18 mouse cellular contexts compared by ENCODE assay signal in the genomic region with DNA sequence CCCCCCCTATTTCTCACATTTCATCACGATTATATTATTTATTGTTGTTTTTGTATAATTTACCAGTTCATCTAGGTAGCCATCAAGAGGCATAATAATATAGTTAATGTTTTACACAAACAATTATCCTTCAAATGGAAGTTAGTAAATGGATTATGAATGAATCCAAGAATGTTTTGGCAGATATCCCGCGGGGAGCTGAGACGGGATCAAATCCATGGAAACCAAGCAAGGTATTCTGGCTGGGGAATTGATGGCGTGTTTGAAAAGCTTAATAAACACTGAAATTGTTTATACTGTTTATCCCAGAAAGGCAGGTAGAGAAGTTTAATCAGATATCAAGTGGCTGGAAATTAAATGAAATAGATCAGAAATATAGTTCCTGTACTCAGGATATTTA.
"Had no signal": no experiment of that assay in that cellular context is flagged by ENCODE, and none has a peak within 500 bp of the region (broad histone marks: within the 10 kb centered on the region; RNA-seq: fewer than 3 reads in every experiment).

No protein-coding gene starts in this region.

- H3K4me3 ChIP-seq: lung, embryonic 15.5 days; megakaryocyte, embryonic 14.5 days; midbrain, embryonic 12.5 days; neural tube, embryonic 12.5 days; stomach, embryonic 15.5 days had no signal

- H3K27me3 ChIP-seq: lung, embryonic 15.5 days; neural tube, embryonic 12.5 days; stomach, embryonic 15.5 days had no signal

- H3K9ac ChIP-seq: liver, postnatal 0 days; lung, embryonic 15.5 days; midbrain, embryonic 12.5 days; neural tube, embryonic 12.5 days; stomach, embryonic 15.5 days had no signal

- ATAC-seq: liver, postnatal 0 days; lung, postnatal 0 days; midbrain, embryonic 16.5 days had no signal

- H3K36me3 ChIP-seq: lung, embryonic 15.5 days; midbrain, embryonic 12.5 days; neural tube, embryonic 12.5 days; stomach, embryonic 15.5 days had no signal

- H3K4me2 ChIP-seq: lung, embryonic 15.5 days; midbrain, embryonic 12.5 days; neural tube, embryonic 12.5 days; stomach, embryonic 15.5 days had no signal

- DNase-seq: liver, postnatal 0 days; lung, adult 2 months; lung, postnatal 14 days; lung, postnatal 36 days; midbrain, embryonic 14.5 days; right cerebral cortex, postnatal 14 days; thymus, adult 2 months; thymus, postnatal 25 days; thymus, postnatal 4 days had no signal

- H3K27ac ChIP-seq: lung, embryonic 15.5 days; macrophage; midbrain, embryonic 12.5 days; neural tube, embryonic 12.5 days; stomach, embryonic 15.5 days; stomach, postnatal 0 days had no signal

- H3K9me3 ChIP-seq: lung, embryonic 15.5 days; midbrain, embryonic 12.5 days; neural tube, embryonic 12.5 days; stomach, embryonic 15.5 days had no signal

- H3K4me1 ChIP-seq: lung, embryonic 15.5 days; megakaryocyte, embryonic 14.5 days; neural tube, embryonic 12.5 days; stomach, embryonic 15.5 days had no signal
